Comparison of ENCODE assay signal across 8 mouse cellular contexts in the genomic region with DNA sequence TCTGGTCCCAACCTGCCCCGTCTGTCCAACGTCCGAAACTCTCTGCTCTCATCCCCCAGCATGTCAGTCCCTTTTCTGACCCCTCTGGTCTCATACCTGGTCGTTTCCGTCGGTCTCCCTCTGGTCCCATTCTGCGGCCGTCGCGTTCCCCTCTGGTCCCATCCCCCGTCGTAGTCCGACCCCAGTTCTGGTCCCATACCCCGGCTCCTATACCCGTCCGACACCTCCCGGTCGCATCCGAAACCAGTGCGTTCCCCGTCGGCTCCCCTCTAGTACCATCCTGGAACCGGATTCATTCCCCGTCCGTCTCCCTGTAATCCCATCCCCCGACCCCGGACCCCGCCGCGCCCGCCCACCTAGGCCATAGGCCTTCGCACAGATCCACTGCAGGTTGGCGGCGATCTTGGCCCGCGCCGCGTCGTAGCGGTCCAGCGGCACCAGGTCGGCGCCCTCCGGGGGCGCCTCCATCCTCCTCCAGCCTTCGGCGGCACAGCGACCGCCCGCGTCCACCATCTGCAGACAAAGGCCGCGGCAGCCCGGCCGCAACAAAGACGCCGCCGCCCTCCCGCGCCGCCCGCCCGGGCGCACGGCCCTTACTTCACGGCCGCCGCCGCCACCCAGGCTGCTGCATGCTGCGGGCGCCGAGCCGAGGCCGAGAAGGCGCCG. TPM values are rescaled to one million over a fixed set of nuclear protein-coding genes. Genes with fewer than 3 reads are reported as not detected.
A peak's percentile ranks its signal among the peaks of the same experiment; 100 is the strongest.
DNase-seq lines count a peak whose midpoint lies in the region; ATAC-seq and TF ChIP-seq lines count a peak whose summit lies in the region.

No protein-coding gene starts in this region.

- peaks cover 5% of the 10 kb centered on the region; the same call in 1 of the 2 replicates for H3K4me1 ChIP-seq in liver, adult 2 months (ENCODE audit: control insufficient read depth, insufficient read depth, low read length)
- H3K4me1 ChIP-seq in embryonic facial prominence, embryonic 15.5 days, result peaks cover 49% of the 10 kb centered on the region
- H3K4me1 ChIP-seq in hindbrain, embryonic 16.5 days (ENCODE audit: control insufficient read depth, insufficient read depth, low read depth, low read length), result peaks cover 40% of the 10 kb centered on the region
- H3K4me1 ChIP-seq in lung, embryonic 14.5 days (ENCODE audit: insufficient read depth), result peaks cover 8% of the 10 kb centered on the region

- no peak for DNase-seq in liver, adult 2 months (ENCODE audit: extremely low read depth, low read depth, low spot score)
- no peak for DNase-seq in liver
- peak; percentile 55 for DNase-seq in R1 (ENCODE audit: low read depth, low spot score)
- peak; percentile 28 for DNase-seq in lung, embryonic 14.5 days
- DNase-seq in spleen, postnatal 14 days (ENCODE audit: low spot score in 2 of 2), result peak; percentile 10 to 34

- H3K36me3 ChIP-seq in liver, adult 2 months (ENCODE audit: control insufficient read depth, insufficient read depth, low read length), result no peaks in the 10 kb centered on the region
- no peaks in the 10 kb centered on the region for H3K36me3 ChIP-seq in embryonic facial prominence, embryonic 15.5 days
- H3K36me3 ChIP-seq in hindbrain, embryonic 16.5 days (ENCODE audit: control insufficient read depth, insufficient read depth, low read length), result no peaks in the 10 kb centered on the region
- peaks cover 8% of the 10 kb centered on the region; the same call in 1 of the 2 replicates for H3K36me3 ChIP-seq in lung, embryonic 14.5 days (ENCODE audit: insufficient read depth)

- H3K4me3 ChIP-seq in liver, adult 2 months (ENCODE audit: insufficient read depth, low read depth, low read length), result peak overlapping the region; percentile 56
- peak overlapping the region; percentile 85 for H3K4me3 ChIP-seq in embryonic facial prominence, embryonic 15.5 days (replicated peaks)
- H3K4me3 ChIP-seq in hindbrain, embryonic 16.5 days (ENCODE audit: low read length), result peak overlapping the region; percentile 82
- H3K4me3 ChIP-seq in lung, embryonic 14.5 days (ENCODE audit: low read depth, low read length), result peak overlapping the region; percentile 94

- WGBS in liver, adult 2 months, result under 1% methylated on average over 66 of the region's 76 CpGs
- under 1% methylated on average over 76 of the region's 76 CpGs for WGBS in embryonic facial prominence, embryonic 15.5 days
- under 1% methylated on average over 54 of the region's 76 CpGs for WGBS in hindbrain, embryonic 16.5 days
- WGBS in lung, embryonic 14.5 days, result under 1% methylated on average over 75 of the region's 76 CpGs

- H3K27ac ChIP-seq in liver, adult 2 months (replicated peaks; ENCODE audit: insufficient read depth, low read depth, low read length), result no peak overlapping the region
- H3K27ac ChIP-seq in embryonic facial prominence, embryonic 15.5 days (replicated peaks), result peak overlapping the region; percentile 89
- peak overlapping the region; percentile 92 for H3K27ac ChIP-seq in hindbrain, embryonic 16.5 days (ENCODE audit: low read depth, low read length)
- peak overlapping the region; percentile 83 for H3K27ac ChIP-seq in lung, embryonic 14.5 days (ENCODE audit: low read depth)

- ATAC-seq in embryonic facial prominence, embryonic 15.5 days (ENCODE audit: insufficient number of reproducible peaks, low FRiP score, low TSS enrichment, low read depth), result peak; percentile 5
- peak; percentile 6 for ATAC-seq in hindbrain, embryonic 16.5 days
- ATAC-seq in lung, embryonic 14.5 days (ENCODE audit: insufficient read depth), result peak; percentile 19
- ATAC-seq in inflammation-experienced regulatory T-cells, adult 6 months, result no peak

- H3K9me3 ChIP-seq in embryonic facial prominence, embryonic 15.5 days (replicated peaks), result no peaks in the 10 kb centered on the region
- H3K9me3 ChIP-seq in hindbrain, embryonic 16.5 days (ENCODE audit: control insufficient read depth, low read length), result no peaks in the 10 kb centered on the region
- no peaks in the 10 kb centered on the region for H3K9me3 ChIP-seq in lung, embryonic 14.5 days (ENCODE audit: low read depth, low read length)

- H3K4me2 ChIP-seq in embryonic facial prominence, embryonic 15.5 days (replicated peaks), result peak overlapping the region; percentile 84
- peak overlapping the region; percentile 69 for H3K4me2 ChIP-seq in hindbrain, embryonic 16.5 days (ENCODE audit: low read length)
- H3K4me2 ChIP-seq in lung, embryonic 14.5 days, result peak overlapping the region; percentile 79

- peaks cover 13% of the 10 kb centered on the region; the same call in 1 of the 2 replicates for H3K79me2 ChIP-seq in liver, adult 2 months (ENCODE audit: control insufficient read depth, insufficient read depth, low read length)

- no peak for TF ChIP-seq POLR2A in liver, adult 2 months (IDR thresholded peaks at IDR 0.05; ENCODE audit: extremely low read depth, insufficient read depth, low read length)

- H3K9ac ChIP-seq in liver, adult 2 months (ENCODE audit: low read depth, low read length), result peak overlapping the region; percentile 71
- peak overlapping the region; percentile 96 for H3K9ac ChIP-seq in embryonic facial prominence, embryonic 15.5 days
- peak overlapping the region; percentile 97 for H3K9ac ChIP-seq in hindbrain, embryonic 16.5 days (ENCODE audit: low read depth, low read length)
- peak overlapping the region; percentile 95 for H3K9ac ChIP-seq in lung, embryonic 14.5 days

- no peak for TF ChIP-seq CTCF in liver, adult 2 months (IDR thresholded peaks at IDR 0.05; ENCODE audit: low read depth, low read length)
- TF ChIP-seq CTCF in lung, embryonic 14.5 days (IDR thresholded peaks at IDR 0.05; ENCODE audit: low read depth), result no peak

- H3K27me3 ChIP-seq in liver, adult 2 months (ENCODE audit: control insufficient read depth, insufficient read depth, low read length), result no peaks in the 10 kb centered on the region
- no peaks in the 10 kb centered on the region for H3K27me3 ChIP-seq in embryonic facial prominence, embryonic 15.5 days
- no peaks in the 10 kb centered on the region for H3K27me3 ChIP-seq in hindbrain, embryonic 16.5 days (replicated peaks; ENCODE audit: control insufficient read depth, insufficient read depth, low read length)
- no peaks in the 10 kb centered on the region for H3K27me3 ChIP-seq in lung, embryonic 14.5 days (ENCODE audit: insufficient read depth, low read length)

RNA-seq across cellular contexts. Expression of gene Camsap1, which starts 0.5 kb away (rescaled TPM):
- total RNA-seq in liver, adult 2 months (2014; rRNA removed), result 5.4 and 9.0 TPM in 2 replicates
- polyA plus RNA-seq in liver, adult 2 months (2012; rRNA removed), result 2.4 and 2.5 TPM in 2 replicates
- polyA plus RNA-seq in embryonic facial prominence, embryonic 15.5 days (2015; fragmentation: Nextera tagmentation; extraction: Ambion mirVana), result 15.1 and 19.5 TPM in 2 replicates
- 23.6 and 46.8 TPM in 2 replicates for polyA plus RNA-seq in hindbrain, embryonic 16.5 days (2015; fragmentation: Nextera tagmentation; extraction: Ambion mirVana)
- polyA plus RNA-seq in lung, embryonic 14.5 days (2014; fragmentation: Nextera tagmentation; extraction: Ambion mirVana), result 27.8 and 31.9 TPM in 2 replicates
- polyA plus RNA-seq in inflammation-experienced regulatory T-cells, adult 6 months (2017; shearing (Covaris generic)), result 10 to 100 TPM in 1 of 3 experiments, 1 to 10 TPM in 2; 7.0 to 13.6 (median 8.6) TPM

RNA-seq across cellular contexts. Expression of gene Ubac1, which starts 39.0 kb away (rescaled TPM):
- 25.4 and 28.4 TPM in 2 replicates for total RNA-seq in liver, adult 2 months (2014; rRNA removed)
- 22.4 and 23.9 TPM in 2 replicates for polyA plus RNA-seq in liver, adult 2 months (2012; rRNA removed)
- polyA plus RNA-seq in embryonic facial prominence, embryonic 15.5 days (2015; fragmentation: Nextera tagmentation; extraction: Ambion mirVana), result 93.8 and 97.1 TPM in 2 replicates
- polyA plus RNA-seq in hindbrain, embryonic 16.5 days (2015; fragmentation: Nextera tagmentation; extraction: Ambion mirVana), result 139 and 141 TPM in 2 replicates
- 72.6 and 80.8 TPM in 2 replicates for polyA plus RNA-seq in lung, embryonic 14.5 days (2014; fragmentation: Nextera tagmentation; extraction: Ambion mirVana)
- 10 to 100 TPM; 14.1 to 17.2 (median 16.0) TPM for polyA plus RNA-seq in inflammation-experienced regulatory T-cells, adult 6 months (2017; shearing (Covaris generic))

Comparison
In these comparisons a context has a peak if more than half of its experiments do, and no peak if none do; other contexts are left out.
1. DNase-seq: peak in R1 (single experiment), lung, embryonic 14.5 days (single experiment) and spleen, postnatal 14 days (2 of 2); none in liver, adult 2 months (single experiment) and liver (single experiment).
2. Peak in every context shown above with its lines, with median percentiles within 50 percentile points of each other: H3K4me3 ChIP-seq, H3K9ac ChIP-seq and H3K4me2 ChIP-seq.